Mouse (Mus musculus) embryonic facial prominence, embryonic 14.5 days (tissue): ENCODE measurements around the gene Nxn. TPM values are rescaled to one million over a fixed set of nuclear protein-coding genes. Genes with fewer than 3 reads are reported as not detected.

ENCODE experiments used
- ATAC-seq: fragments of 200-750 bp; cut with Nextera tagmentation; 2 replicates; pipeline ENCODE4 v1.8.0; 2017; ENCODE audit warnings: low read depth, moderate number of reproducible peaks, moderate TSS enrichment
- DNase-seq: peaks from one replicate; pipeline ENCODE4 v3.0.0-alpha.2; 2015; ENCODE audit warnings: low spot score
- H3K27ac ChIP-seq: fragments of 300-500 bp; sonication (generic); replicated peaks from 2 replicates; pipeline ENCODE4 v1.5.1; 2014; ENCODE audit warnings: low read depth, mild to moderate bottlenecking, low read length, moderate library complexity
- H3K27me3 ChIP-seq: fragments of 300-500 bp; sonication (generic); replicated peaks from 2 replicates; pipeline ENCODE4 v1.6.1; 2014; ENCODE audit warnings: low read length; ENCODE audit not compliant: control insufficient read depth, insufficient read depth
- H3K36me3 ChIP-seq: fragments of 300-500 bp; sonication (generic); 2 replicates; pipeline ENCODE4 v1.6.1; 2014; ENCODE audit warnings: low read length, mixed read lengths; ENCODE audit not compliant: control insufficient read depth, insufficient read depth
- H3K4me1 ChIP-seq: fragments of 300-500 bp; sonication (generic); 2 replicates; pipeline ENCODE4 v1.6.1; 2014; ENCODE audit warnings: antibody characterized with exemption, low read length; ENCODE audit not compliant: control insufficient read depth, insufficient read depth
- H3K4me2 ChIP-seq: fragments of 300-500 bp; sonication (generic); 2 replicates; pipeline ENCODE4 v1.6.1; 2014; ENCODE audit warnings: low read depth, mild to moderate bottlenecking, low read length, moderate library complexity, mixed read lengths
- H3K4me3 ChIP-seq: fragments of 300-500 bp; sonication (generic); 2 replicates; pipeline ENCODE4 v1.5.1; 2014; ENCODE audit warnings: low read depth, mild to moderate bottlenecking, low read length
- H3K9ac ChIP-seq: fragments of 300-500 bp; sonication (generic); 2 replicates; pipeline ENCODE4 v1.6.1; 2014; ENCODE audit warnings: low read depth, mild to moderate bottlenecking, low read length, moderate library complexity, mixed read lengths
- H3K9me3 ChIP-seq: fragments of 300-500 bp; sonication (generic); 2 replicates; pipeline ENCODE4 v1.6.1; 2016; ENCODE audit warnings: low read length; ENCODE audit not compliant: control insufficient read depth
- WGBS: fragments of 180-500 bp; shearing (Covaris S2); extraction: QIAGEN DNeasy Blood & Tissue Kit; methylation state at CpG from one replicate; pipeline ENCODE4 v1.1.7; 2014; 5-methylcytosine and 5-hydroxymethylcytosine counted together
- polyA plus RNA-seq: library from polyadenylated mRNA; unstranded; fragments of >200 nt; fragmentation: Nextera tagmentation; extraction: Ambion mirVana; gene quantifications from 2 replicates; pipeline ENCODE4 v1.2.1, GENCODE M21; 2014

Nxn gene
- polyA plus RNA-seq, 1 experiment from 2014 or later: 63.8 TPM

DNA sequence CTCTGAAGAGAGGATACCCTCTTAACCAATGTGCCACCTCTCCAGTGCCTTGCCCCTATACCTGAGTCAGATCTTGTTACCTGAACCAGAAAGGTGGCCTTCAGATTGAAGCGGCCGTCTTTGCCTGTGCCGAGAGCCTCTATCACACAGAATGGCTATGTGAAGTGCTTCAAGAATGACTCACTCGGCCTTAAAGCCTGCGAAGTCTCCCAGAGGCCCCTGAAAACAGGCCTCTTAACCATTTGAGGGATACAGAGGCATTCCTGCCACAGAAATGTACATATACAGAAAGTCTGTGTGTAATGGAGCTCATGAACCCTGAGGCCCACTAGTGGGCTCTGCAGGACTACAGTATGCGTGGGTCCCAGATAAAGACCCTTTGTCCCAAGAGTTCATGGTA lies 115.1 kb downstream of the Nxn start:
- WGBS: 88% methylated on average over 6 of the region's 6 CpGs
- no peak overlapping the region for H3K4me2 ChIP-seq
- no peaks in the 10 kb centered on the region for H3K27me3 ChIP-seq
- H3K9ac ChIP-seq: no peak overlapping the region
- DNase-seq: no peak
- no peak for ATAC-seq
- no peak overlapping the region for H3K4me3 ChIP-seq
- H3K4me1 ChIP-seq: peaks cover 35% of the 10 kb centered on the region
- no peak overlapping the region for H3K27ac ChIP-seq
- peaks cover 6% of the 10 kb centered on the region; the same call in 1 of the 2 replicates for H3K36me3 ChIP-seq
- no peaks in the 10 kb centered on the region for H3K9me3 ChIP-seq

GRCm38 (mm10) chr11:76279971-76280370 lies 119.0 kb downstream of the Nxn start:
- peak overlapping the region; percentile 77 for H3K27ac ChIP-seq
- peaks cover 23% of the 10 kb centered on the region for H3K4me1 ChIP-seq
- ATAC-seq: 0 out of 2 replicates have a peak, but pooled peaks have one; percentile 19
- no peak overlapping the region for H3K4me3 ChIP-seq
- no peaks in the 10 kb centered on the region for H3K9me3 ChIP-seq
- H3K4me2 ChIP-seq: no peak overlapping the region
- WGBS: 67% methylated on average over 2 of the region's 2 CpGs
- no peaks in the 10 kb centered on the region for H3K27me3 ChIP-seq
- DNase-seq: no peak
- peaks cover 19% of the 10 kb centered on the region; the same call in 1 of the 2 replicates for H3K36me3 ChIP-seq
- H3K9ac ChIP-seq: no peak overlapping the region

GRCm38 (mm10) chr11:76278960-76279852 lies 119.7 kb downstream of the Nxn start:
- Histone ChIP-seq H3K9me3 (no peaks in the 10 kb centered on the region), H3K4me1 (peaks cover 23% of the 10 kb centered on the region), H3K4me3 (no peak overlapping the region), H3K27me3 (no peaks in the 10 kb centered on the region), H3K27ac (peak overlapping the region; percentile 77), H3K4me2 (no peak overlapping the region), H3K9ac (0 out of 2 replicates have a peak overlapping the region, but pooled peaks have one; percentile 15), H3K36me3 (peaks cover 21% of the 10 kb centered on the region)
- peak; percentile 80 for DNase-seq
- 40% methylated on average over 14 of the region's 14 CpGs for WGBS
- ATAC-seq: peak; percentile 64

- Histone ChIP-seq H3K36me3 (peaks cover 53% of the 10 kb centered on the region), H3K9ac (no peak overlapping the region), H3K4me2 (no peak overlapping the region), H3K4me3 (no peak overlapping the region), H3K27ac (no peak overlapping the region), H3K27me3 (no peaks in the 10 kb centered on the region), H3K4me1 (peaks cover 14% of the 10 kb centered on the region), H3K9me3 (no peaks in the 10 kb centered on the region)
- DNase-seq (no peak), ATAC-seq (no peak)
- 69% methylated on average over 4 of the region's 4 CpGs for WGBS
Observed at GRCm38 (mm10) chr11:76272440-76272839, 126.5 kb downstream of the Nxn start.

DNA sequence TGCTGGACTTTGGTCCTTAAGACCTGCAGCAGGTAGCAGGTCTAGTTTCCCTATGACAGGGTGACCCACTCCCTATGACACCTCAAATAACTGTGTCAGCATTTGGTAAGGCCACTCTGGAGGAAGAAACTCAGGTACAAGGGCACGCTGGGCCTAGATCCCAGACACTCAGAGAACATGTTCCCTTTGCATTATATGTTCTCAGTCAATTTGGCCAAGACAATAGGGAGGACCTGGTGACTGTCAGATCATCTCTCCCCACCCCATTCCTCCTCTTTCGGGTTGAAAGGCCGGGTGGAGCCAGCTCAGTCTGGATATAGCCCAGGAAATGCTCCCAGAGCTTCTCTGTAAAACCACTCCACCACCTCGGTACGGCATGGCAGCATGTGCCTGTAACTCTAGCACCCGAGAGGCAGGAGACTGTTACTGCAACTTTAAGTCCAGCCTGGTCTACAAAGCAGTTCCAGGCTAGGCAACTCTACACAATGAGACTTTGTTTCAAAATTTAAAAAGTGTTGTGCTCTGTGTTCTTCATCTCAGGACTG lies 130.3 kb downstream of the Nxn start:
- WGBS: 72% methylated on average over 6 of the region's 6 CpGs
- Histone ChIP-seq H3K4me3 (no peak overlapping the region), H3K4me1 (peaks cover 22% of the 10 kb centered on the region), H3K4me2 (no peak overlapping the region), H3K36me3 (peaks cover 49% of the 10 kb centered on the region), H3K27me3 (no peaks in the 10 kb centered on the region), H3K9me3 (no peaks in the 10 kb centered on the region), H3K27ac (peak overlapping the region; percentile 61; the same call in 1 of the 2 replicates), H3K9ac (peak overlapping the region; percentile 30; the same call in 1 of the 2 replicates)
- DNase-seq (no peak), ATAC-seq (0 out of 2 replicates have a peak, but pooled peaks have one; percentile 16)

DNA sequence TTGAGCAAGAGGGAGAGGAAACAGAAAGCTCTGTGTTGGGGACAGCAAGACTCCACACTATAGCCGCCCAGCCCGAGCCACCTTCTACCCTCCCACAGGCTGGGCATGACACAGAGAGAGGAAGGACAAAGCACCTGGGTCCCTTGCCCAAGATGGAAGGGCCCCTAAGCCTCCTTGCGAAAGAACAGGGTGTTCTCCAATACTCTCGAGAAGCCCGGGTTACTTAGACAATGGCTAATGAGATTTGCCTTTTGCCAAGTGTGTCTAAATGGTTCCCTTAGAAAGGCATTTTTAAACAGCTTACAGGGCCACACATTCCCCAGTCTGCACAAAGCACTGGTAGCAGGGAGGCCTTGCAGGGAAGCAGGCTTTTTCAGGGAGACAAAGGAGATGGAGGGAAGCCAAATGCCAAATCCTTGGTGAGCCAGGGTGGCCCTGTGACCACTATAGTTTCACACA lies 130.9 kb downstream of the Nxn start:
- WGBS: 45% methylated on average over 5 of the region's 5 CpGs
- peaks cover 22% of the 10 kb centered on the region for H3K4me1 ChIP-seq
- peak overlapping the region; percentile 61 for H3K27ac ChIP-seq
- no peaks in the 10 kb centered on the region for H3K9me3 ChIP-seq
- H3K4me3 ChIP-seq: no peak overlapping the region
- no peak for DNase-seq
- peaks cover 47% of the 10 kb centered on the region for H3K36me3 ChIP-seq
- no peak overlapping the region for H3K4me2 ChIP-seq
- H3K27me3 ChIP-seq: no peaks in the 10 kb centered on the region
- H3K9ac ChIP-seq: 0 out of 2 replicates have a peak overlapping the region, but pooled peaks have one; percentile 30
- peak; percentile 41; the same call in 1 of the 2 replicates for ATAC-seq

DNA sequence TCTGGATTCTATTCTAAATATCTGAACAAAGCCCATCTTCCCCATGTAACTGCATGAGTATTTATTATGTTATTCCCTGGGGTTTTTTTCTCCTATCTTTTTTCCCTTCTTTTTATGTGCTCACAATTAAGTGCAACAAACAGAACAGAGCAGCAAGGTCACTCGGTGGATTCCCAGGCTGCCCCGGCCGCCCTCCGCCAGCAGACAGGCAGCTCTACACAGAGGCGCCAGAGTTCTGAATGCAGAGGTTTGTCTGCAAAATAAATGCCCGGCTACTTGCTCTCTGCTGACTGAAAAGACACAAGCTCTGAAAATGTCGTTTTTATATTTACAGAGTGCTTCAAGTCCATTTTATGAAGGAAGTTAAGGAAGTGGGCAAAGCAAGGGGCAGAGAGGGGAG lies 131.4 kb downstream of the Nxn start:
- ATAC-seq: no peak

DNA sequence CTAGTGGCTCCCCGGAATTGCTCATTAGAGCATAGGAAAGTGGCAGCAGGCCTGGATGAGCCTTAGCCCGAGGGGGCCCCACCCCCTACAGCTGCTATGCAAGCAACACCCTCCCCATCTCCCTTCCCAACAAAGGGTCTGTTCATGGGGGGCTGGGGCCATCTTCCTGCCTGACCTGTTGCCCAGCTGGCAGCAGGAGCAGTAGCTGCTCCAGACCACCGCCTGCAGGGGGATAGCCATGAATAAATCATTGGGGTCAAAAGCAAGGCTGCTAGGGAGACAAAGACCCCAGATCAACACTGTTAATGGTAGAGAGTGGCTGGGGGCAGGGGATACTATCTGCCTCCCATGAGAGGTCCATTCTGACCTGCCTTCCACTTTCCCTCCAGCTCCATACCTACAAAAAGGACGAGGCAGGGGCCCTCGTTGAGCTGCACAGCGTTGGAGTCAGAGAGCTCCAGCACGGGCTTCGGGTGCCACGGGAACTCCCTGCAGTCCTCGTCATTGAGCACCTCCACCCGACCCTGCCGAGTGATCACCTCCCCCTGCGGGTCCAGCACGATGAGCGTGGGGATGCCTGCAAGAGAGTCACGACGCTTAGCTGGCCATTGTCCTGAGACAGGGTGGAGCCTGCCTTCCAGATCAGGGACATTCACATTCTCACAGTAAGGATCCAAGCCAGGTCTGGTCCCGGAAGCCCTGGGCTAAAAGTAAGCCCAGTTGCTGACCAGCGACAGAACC lies 136.2 kb downstream of the Nxn start:
- Histone ChIP-seq H3K27me3 (no peaks in the 10 kb centered on the region), H3K36me3 (peaks cover 62% of the 10 kb centered on the region), H3K27ac (no peak overlapping the region), H3K4me3 (no peak overlapping the region), H3K9ac (0 out of 2 replicates have a peak overlapping the region, but pooled peaks have one; percentile 37), H3K4me2 (no peak overlapping the region), H3K4me1 (peaks cover 11% of the 10 kb centered on the region; the same call in 1 of the 2 replicates), H3K9me3 (no peaks in the 10 kb centered on the region)
- WGBS: 17% methylated on average over 17 of the region's 19 CpGs
- no peak for DNase-seq
- ATAC-seq: no peak; the same call in 1 of the 2 replicates

More for the DNA sequence above, 131.4 kb downstream of the Nxn start:
- 51% methylated on average over 7 of the region's 7 CpGs for WGBS
- H3K4me1 ChIP-seq: peaks cover 22% of the 10 kb centered on the region
- peaks cover 45% of the 10 kb centered on the region for H3K36me3 ChIP-seq
- DNase-seq: no peak
- H3K27me3 ChIP-seq: no peaks in the 10 kb centered on the region
- no peak overlapping the region for H3K9ac ChIP-seq
- H3K4me2 ChIP-seq: no peak overlapping the region
- H3K4me3 ChIP-seq: no peak overlapping the region
- peak overlapping the region; percentile 61 for H3K27ac ChIP-seq
- H3K9me3 ChIP-seq: no peaks in the 10 kb centered on the region
